Mouse (Mus musculus) limb, embryonic 14.5 days (tissue): ENCODE data around the gene Hlcs. TPM values are rescaled to one million over a fixed set of nuclear protein-coding genes. Genes with fewer than 3 reads are reported as not detected.

Experiments used
- ATAC-seq: fragments of 200-750 bp; cut with Nextera tagmentation; 2 replicates; pipeline ENCODE4 v1.8.0; 2017; ENCODE audit warnings: low read depth, moderate number of reproducible peaks, moderate TSS enrichment; ENCODE audit not compliant: low FRiP score
- DNase-seq: peaks from one replicate; pipeline ENCODE4 v3.0.0-alpha.2; 2015; ENCODE audit warnings: low spot score
- H3K27ac ChIP-seq: fragments of 300-500 bp; sonication (generic); replicated peaks from 2 replicates; pipeline ENCODE4 v1.5.1; 2014; ENCODE audit warnings: low read depth, mild to moderate bottlenecking, low read length, moderate library complexity, mixed read lengths
- H3K27me3 ChIP-seq: fragments of 300-500 bp; sonication (generic); 2 replicates; pipeline ENCODE4 v1.6.1; 2014; ENCODE audit warnings: low read length, mixed read lengths; ENCODE audit not compliant: control insufficient read depth, insufficient read depth
- H3K36me3 ChIP-seq: fragments of 300-500 bp; sonication (generic); 2 replicates; pipeline ENCODE4 v1.6.1; 2014; ENCODE audit warnings: mild to moderate bottlenecking, low read length, moderate library complexity, mixed read lengths; ENCODE audit not compliant: control insufficient read depth, insufficient read depth
- H3K4me1 ChIP-seq: fragments of 300-500 bp; sonication (generic); 2 replicates; pipeline ENCODE4 v1.6.1; 2014; ENCODE audit warnings: antibody characterized with exemption, low read length, mixed read lengths; ENCODE audit not compliant: control insufficient read depth, insufficient read depth
- H3K4me2 ChIP-seq: fragments of 300-500 bp; sonication (generic); replicated peaks from 2 replicates; pipeline ENCODE4 v1.6.1; 2014; ENCODE audit warnings: low read depth, mild to moderate bottlenecking, low read length, moderate library complexity; ENCODE audit not compliant: severe bottlenecking
- H3K4me3 ChIP-seq: fragments of 300-500 bp; sonication (generic); replicated peaks from 2 replicates; pipeline ENCODE4 v1.5.1; 2014; ENCODE audit warnings: low read length
- H3K9ac ChIP-seq: fragments of 300-500 bp; sonication (generic); 2 replicates; pipeline ENCODE4 v1.6.1; 2014; ENCODE audit warnings: mild to moderate bottlenecking, low read depth, low read length, moderate library complexity; ENCODE audit not compliant: severe bottlenecking
- H3K9me3 ChIP-seq: fragments of 300-500 bp; sonication (generic); 2 replicates; pipeline ENCODE4 v1.6.1; 2016; ENCODE audit warnings: low read length; ENCODE audit not compliant: control insufficient read depth
- POLR2A ChIP-seq: fragments of 200-500 bp; IDR thresholded peaks from 2 replicates; pipeline ENCODE4 v1.8.0; 2012; ENCODE audit warnings: inconsistent platforms, mild to moderate bottlenecking, moderate library complexity, borderline replicate concordance; ENCODE audit not compliant: insufficient read depth, insufficient read length; ENCODE audit errors: extremely low read depth
- WGBS: fragments of 180-500 bp; shearing (Covaris S2); extraction: QIAGEN DNeasy Blood & Tissue Kit; methylation state at CpG from one replicate; pipeline ENCODE4 v1.1.7; 2014; 5-methylcytosine and 5-hydroxymethylcytosine counted together
- polyA plus RNA-seq, 2 experiments: library from polyadenylated mRNA; depleted of rRNA in 1 of 2; stranded (reverse) in 1 of 2; unstranded in 1 of 2; fragments of >200 nt; fragmentation: Nextera tagmentation in 1 of 2; extraction: Ambion mirVana in 1 of 2; gene quantifications; 2 replicates each; pipeline versions ENCODE4 v1.2.1 to v1.2.3; 2012 to 2014

The Hlcs gene
- polyA plus RNA-seq, 2 experiments = 6.3 to 7.1 TPM

DNA sequence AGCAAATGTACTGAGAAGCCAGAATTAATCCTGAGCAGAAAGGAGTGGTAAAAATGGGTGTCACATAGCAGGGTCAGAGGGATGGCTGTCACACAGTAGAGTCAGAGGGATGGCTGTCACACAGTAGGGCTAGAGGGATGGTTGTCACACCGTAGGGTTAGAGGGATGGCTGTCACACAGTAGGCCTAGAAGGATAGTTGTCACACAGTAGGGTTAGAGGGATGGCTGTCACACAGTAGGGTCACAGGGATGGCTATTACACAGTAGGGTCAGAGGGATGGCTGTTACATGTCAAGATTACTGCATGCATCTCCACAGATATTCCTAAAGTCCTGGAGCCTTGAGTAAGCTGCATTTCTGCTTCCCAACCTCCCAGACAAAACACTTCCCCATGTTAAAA is 195.0 kb downstream of the Hlcs start:
- Histone ChIP-seq H3K9me3 (no peaks in the 10 kb centered on the region), H3K4me2 (no peak overlapping the region), H3K27ac (no peak overlapping the region), H3K36me3 (no peaks in the 10 kb centered on the region), H3K4me3 (no peak overlapping the region), H3K9ac (no peak overlapping the region), H3K27me3 (peaks cover 21% of the 10 kb centered on the region; the same call in 1 of the 2 replicates), H3K4me1 (0 out of 2 replicates have a peak, but pooled peaks cover 2% of the 10 kb centered on the region)
- 95% methylated on average over 1 of the region's 1 CpGs for WGBS
- ATAC-seq = no peak; the same call in 1 of the 2 replicates
- no peak for TF ChIP-seq POLR2A
- no peak for DNase-seq

DNA sequence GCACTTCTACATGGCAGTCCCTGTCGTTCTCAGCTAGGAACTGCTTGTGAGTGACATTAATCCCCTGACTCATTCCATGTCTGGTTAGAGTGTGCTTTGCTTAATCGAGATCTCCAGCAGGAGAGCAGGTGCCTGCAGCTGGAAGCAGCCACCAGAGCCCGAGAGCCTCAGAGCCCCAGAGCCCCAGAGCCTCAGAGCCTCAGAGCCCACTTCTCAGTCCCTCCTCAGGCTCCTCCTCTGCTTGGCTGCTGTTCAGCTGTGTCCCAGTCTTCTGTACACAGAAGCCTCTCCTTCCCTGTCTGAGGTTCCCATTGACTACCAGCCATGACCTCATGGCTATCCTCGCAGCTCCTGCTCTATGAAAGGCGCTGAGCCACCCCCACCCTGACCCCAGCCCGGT is 196.0 kb downstream of the Hlcs start:
- no peaks in the 10 kb centered on the region for H3K4me1 ChIP-seq
- H3K27ac ChIP-seq = no peak overlapping the region
- no peak for TF ChIP-seq POLR2A
- WGBS = 56% methylated on average over 6 of the region's 6 CpGs
- H3K36me3 ChIP-seq = no peaks in the 10 kb centered on the region
- H3K9ac ChIP-seq = no peak overlapping the region
- DNase-seq (no peak), ATAC-seq (peak; percentile 69)
- H3K9me3 ChIP-seq = no peaks in the 10 kb centered on the region
- no peak overlapping the region for H3K4me3 ChIP-seq
- peaks cover 12% of the 10 kb centered on the region; the same call in 1 of the 2 replicates for H3K27me3 ChIP-seq
- no peak overlapping the region for H3K4me2 ChIP-seq

DNA sequence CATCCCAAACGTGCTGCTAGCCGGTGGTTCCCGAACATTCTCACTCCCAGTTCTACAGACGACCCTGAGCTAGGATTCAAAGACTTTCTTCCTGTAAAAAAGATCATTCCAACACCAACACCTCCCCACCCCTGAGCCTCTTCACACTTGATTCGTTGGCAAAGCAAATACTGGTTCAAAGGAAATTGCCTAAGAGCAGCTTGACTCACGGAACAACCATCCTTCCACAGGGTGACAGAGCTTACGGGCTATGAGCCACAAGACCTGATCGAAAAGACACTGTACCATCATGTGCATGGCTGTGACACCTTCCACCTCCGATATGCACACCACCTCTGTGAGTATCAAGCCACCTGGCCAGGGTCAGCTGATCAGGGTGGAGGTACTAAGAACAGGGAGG is 198.7 kb downstream of the Hlcs start:
- Histone ChIP-seq H3K27ac (no peak overlapping the region), H3K4me2 (no peak overlapping the region), H3K4me1 (no peaks in the 10 kb centered on the region), H3K27me3 (0 out of 2 replicates have a peak, but pooled peaks cover 9% of the 10 kb centered on the region), H3K9ac (no peak overlapping the region), H3K36me3 (no peaks in the 10 kb centered on the region), H3K9me3 (no peaks in the 10 kb centered on the region), H3K4me3 (no peak overlapping the region)
- no peak for ATAC-seq
- WGBS = 74% methylated on average over 9 of the region's 9 CpGs
- no peak for DNase-seq
- no peak for TF ChIP-seq POLR2A

DNA sequence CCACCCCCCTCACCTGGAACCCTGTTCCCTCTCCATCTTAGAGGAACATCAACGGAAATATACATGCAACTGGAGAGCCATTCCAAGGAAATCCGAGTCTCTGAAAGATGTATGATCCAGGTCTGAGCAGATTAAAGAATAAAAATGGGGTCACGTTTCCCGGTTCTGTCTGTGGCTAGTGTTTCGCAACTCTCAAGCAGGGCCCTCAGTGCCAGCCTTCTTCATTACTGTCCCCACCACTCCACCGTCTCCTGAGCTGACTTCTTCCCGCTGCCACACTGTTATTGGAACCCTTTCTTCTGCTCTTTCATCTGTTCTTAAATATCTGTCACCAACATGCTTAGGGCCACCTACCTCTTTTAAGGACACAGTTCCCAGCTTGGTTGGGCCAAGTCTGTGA is 200.2 kb downstream of the Hlcs start:
- ATAC-seq (no peak), DNase-seq (no peak)
- Histone ChIP-seq H3K4me1 (no peaks in the 10 kb centered on the region), H3K9ac (no peak overlapping the region), H3K27me3 (0 out of 2 replicates have a peak, but pooled peaks cover 5% of the 10 kb centered on the region), H3K27ac (no peak overlapping the region), H3K4me3 (no peak overlapping the region), H3K36me3 (no peaks in the 10 kb centered on the region), H3K4me2 (no peak overlapping the region), H3K9me3 (no peaks in the 10 kb centered on the region)
- no peak for TF ChIP-seq POLR2A
- 76% methylated on average over 7 of the region's 7 CpGs for WGBS

DNA sequence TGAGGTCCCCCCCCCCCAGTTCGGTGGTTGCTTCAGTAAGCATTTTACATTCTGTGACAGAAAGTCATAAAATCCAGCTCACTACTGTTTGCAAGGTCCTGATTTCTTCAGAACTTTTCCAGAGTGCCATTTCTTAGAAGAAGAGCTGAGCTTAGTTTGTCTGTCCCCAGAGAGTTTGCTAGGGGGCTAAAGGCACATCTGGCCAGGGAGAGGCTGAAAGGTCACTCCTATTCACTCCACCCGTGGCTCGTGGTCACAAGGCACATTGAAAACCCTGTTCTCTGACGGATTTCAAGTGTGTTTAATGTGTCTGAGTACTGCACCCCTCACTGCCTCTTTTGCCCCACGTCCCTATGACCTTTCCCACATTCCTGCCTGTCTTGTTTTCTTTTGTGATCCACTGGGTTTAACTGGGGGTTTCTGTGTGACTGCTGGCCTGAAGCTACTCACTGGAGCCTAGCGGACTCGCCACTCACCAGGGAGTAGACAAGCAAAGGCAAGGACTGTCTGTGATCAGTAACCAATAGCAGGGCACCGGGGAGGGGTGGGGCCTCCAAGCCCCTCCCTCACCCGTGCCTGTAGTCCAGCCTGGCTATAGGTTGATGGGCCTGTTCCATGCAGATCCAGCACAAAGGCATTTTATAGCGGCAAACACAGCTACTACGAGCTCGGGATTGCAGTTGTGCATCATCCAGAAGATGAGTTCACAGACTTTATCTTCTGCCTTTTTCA is 215.5 kb downstream of the Hlcs start:
- peaks cover 58% of the 10 kb centered on the region for H3K27me3 ChIP-seq
- H3K27ac ChIP-seq = no peak overlapping the region
- H3K9ac ChIP-seq = no peak overlapping the region
- H3K9me3 ChIP-seq = no peaks in the 10 kb centered on the region
- 6% methylated on average over 12 of the region's 12 CpGs for WGBS
- 0 out of 2 replicates have a peak, but pooled peaks cover 5% of the 10 kb centered on the region for H3K4me1 ChIP-seq
- no peaks in the 10 kb centered on the region for H3K36me3 ChIP-seq
- no peak overlapping the region for H3K4me3 ChIP-seq
- no peak for TF ChIP-seq POLR2A
- DNase-seq = no peak
- no peak; the same call in 1 of the 2 replicates for ATAC-seq
- no peak overlapping the region for H3K4me2 ChIP-seq
